Mouse (Mus musculus): Measurements from ENCODE around the gene Naa38.

The Naa38 gene

GRCm38 (mm10) chr11:69395235-69395633 is at the start of gene Naa38, which contains the start of gene Cyb5d1:
Naa38 (plus strand) TSS chr11:69395487.
Cyb5d1 (minus strand) TSS chr11:69395631.
- peak; percentile 87 to 92 for DNase-seq (ENCODE audit: low spot score in 2 of 2)

DNA sequence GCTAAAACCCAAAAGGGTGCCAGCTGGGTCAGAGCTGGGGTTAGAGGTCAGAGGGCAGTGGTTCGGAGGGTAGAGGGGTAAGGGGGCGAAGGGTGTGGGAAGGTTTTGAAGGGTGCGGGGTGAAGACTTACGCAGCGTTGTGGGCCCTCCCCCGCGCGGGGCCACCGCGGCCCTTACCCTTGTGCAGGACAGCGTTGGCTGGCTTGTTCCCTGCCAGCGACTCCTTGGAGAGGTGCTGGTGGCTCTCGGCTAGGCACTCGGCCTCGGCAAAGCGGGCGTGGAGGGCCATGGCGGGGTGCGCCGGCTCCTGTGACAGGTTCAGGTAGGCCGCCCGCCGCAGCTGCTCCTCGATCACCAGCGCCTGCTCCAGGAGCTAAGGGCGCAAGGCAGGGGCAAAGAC is 48.8 kb upstream of the Naa38 start:
- no peak for DNase-seq (ENCODE audit: low spot score in 2 of 2)

- no peak for DNase-seq (ENCODE audit: low spot score in 2 of 2)
Observed at GRCm38 (mm10) chr11:69356544-69356943, 38.7 kb upstream of the Naa38 start.

DNA sequence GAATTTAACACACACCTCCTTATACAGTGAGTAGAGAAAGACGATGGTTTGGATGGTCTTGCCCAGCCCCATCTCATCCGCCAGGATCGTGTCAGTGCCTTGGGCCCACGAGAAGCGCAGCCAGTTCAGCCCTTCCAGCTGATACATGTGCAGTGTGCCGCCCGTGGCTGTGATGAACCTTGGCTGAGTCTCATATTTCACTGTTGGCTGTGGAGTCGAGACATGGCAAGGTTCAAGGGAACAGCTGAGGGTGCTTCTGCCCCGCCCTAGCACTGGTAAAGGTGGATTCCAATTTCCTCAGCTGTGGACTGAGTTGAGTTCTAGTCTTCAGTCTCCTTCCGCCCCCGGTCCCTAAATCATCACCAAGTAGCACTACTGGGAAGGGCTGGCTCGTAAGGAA is 37.6 kb upstream of the Naa38 start:
- no peak for DNase-seq (ENCODE audit: low spot score in 2 of 2)

DNA sequence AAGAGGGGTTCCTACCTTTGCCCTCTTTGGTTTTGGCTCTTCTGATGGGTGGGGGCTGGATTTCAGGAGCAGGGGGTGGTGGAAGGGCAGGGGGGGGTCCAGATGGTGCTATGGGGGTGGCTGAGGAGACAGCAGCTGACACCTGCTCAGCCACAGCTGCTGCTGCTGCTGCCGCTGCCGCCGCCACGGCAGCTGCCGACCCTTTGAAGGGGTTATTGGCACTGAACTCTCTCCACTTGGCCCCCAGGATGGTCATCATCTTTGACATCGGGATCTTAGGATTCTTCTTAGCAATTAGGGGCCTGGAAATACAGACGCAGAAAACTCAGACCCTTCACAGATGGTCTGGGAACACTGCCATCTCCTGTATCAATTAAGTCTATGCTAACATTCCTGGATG is 33.3 kb upstream of the Naa38 start:
- no peak for DNase-seq (ENCODE audit: low spot score in 2 of 2)

- no peak for DNase-seq (ENCODE audit: low spot score in 2 of 2)
Observed at GRCm38 (mm10) chr11:69362479-69362878, 32.8 kb upstream of the Naa38 start.

DNA sequence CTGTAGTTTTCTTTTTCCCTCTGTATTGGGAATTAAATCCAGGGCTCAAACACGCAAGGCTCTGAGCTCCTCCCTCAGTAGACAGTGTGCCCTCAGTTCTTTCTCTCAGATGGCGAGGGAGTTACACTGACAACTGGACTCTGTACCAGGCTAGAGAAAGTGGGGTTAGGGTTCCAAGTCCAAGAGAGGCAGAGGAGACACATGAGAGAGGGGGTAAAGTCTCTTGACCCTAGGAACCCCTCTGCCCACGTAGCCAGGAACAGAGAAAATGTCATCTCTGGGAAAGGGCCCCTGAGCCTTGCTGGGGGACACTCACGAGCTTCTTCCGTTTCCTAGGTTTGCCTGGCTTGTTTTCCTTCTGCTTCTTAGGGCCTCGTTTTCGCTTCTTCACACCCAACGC is 30.9 kb upstream of the Naa38 start:
- no peak for DNase-seq (ENCODE audit: low spot score in 2 of 2)

DNA sequence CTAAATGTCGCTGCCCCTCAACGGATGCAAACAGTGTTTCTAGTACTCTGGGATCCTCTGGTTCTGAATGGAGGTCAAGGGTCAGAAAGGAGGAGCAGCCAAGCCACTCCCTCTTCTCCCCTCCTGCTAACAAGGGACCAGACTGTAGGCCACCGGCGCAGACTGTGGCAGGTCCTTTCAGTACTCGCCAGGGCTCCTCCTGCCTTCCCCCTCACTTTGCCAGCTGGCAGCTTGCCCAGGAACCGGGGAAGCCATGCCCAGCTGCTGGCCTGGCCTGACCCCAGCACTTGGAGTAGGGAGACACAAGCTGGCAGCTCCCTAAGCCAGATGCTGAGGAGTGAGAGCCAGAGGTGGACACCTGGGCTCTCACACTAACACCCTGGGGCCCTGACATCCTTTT is 30.4 kb upstream of the Naa38 start:
- DNase-seq (ENCODE audit: low spot score in 2 of 2) = peak; percentile 46 to 59

- no peak for DNase-seq (ENCODE audit: low spot score in 2 of 2)
Observed at GRCm38 (mm10) chr11:69365722-69366121, 29.6 kb upstream of the Naa38 start.

- DNase-seq (ENCODE audit: low spot score in 2 of 2) = peak; percentile 89
Observed at GRCm38 (mm10) chr11:69366157-69366854, 29.0 kb upstream of the Naa38 start.

DNA sequence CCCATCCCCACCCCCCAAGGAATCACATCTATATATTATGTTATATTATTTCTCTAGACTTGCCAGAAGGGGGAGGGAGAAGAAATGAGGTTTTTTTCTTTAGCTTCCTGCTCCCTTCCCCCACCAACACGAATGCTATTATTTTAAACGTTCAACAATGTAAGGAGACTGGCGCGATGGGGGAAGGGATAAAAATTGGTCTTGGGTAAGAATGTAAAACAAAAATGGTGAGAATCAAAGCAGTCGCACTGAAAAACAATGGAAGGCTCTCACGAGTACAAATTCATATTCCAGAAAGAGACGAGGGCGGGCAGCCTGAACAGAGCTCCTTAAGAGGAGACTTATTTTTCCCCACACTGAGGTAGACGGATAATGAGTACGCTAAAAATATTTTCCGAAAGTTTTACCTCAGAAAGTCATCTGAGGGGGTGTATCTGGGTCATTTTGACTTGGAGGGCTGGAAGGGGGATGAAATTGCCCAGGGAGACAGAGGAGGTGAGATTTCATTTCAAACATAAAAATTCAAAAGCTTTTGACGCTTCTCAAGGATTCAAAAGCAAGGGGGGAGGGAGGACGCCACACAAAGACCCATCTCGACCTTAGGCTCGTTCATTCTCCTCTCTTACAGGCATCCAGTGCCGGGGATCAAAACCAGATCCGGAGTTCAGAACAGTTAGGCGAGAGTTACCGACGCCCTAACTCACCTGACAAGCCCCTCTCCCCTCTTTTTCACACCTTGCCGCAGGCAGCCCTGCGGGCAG is 28.3 kb upstream of the Naa38 start:
- peak in 1 of 2 experiments; percentile 27 for DNase-seq (ENCODE audit: low spot score in 2 of 2)

DNA sequence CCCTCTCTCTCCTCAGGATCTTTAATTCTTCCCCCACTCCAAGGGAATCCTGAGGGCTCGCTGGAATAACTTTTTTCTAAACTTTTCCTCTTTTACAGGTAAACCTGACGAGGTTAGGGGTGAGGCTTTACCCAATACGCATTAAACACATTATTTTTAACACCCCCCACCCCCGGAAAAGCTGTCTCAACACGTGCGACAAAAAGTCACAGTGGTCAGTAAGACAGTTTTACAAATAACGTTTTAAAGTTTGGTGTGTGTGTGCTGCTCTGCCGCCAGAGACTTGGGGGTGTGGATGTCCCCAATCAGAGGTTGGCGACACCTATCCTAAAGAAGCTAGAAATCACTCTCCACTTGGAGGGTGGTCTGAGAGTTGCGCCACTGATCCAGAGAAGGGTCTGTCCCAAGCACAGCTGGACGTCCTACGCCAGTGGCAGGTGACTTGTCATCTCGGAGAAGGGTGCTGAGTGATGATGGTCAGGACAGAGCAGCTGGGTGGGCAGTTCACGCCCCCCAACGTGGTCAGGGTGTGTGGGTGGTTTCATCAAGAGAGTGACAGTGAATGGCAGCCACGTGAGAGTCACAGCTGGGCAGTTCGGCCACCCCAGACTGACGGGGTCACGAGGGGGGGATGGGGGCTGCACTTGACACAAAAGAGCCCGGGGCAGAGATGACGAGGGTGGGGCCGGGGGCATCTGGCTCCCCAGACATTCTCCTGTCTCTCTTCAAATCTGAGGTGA is 27.5 kb upstream of the Naa38 start:
- DNase-seq (ENCODE audit: low spot score in 2 of 2) = peak in 1 of 2 experiments; percentile 52

DNA sequence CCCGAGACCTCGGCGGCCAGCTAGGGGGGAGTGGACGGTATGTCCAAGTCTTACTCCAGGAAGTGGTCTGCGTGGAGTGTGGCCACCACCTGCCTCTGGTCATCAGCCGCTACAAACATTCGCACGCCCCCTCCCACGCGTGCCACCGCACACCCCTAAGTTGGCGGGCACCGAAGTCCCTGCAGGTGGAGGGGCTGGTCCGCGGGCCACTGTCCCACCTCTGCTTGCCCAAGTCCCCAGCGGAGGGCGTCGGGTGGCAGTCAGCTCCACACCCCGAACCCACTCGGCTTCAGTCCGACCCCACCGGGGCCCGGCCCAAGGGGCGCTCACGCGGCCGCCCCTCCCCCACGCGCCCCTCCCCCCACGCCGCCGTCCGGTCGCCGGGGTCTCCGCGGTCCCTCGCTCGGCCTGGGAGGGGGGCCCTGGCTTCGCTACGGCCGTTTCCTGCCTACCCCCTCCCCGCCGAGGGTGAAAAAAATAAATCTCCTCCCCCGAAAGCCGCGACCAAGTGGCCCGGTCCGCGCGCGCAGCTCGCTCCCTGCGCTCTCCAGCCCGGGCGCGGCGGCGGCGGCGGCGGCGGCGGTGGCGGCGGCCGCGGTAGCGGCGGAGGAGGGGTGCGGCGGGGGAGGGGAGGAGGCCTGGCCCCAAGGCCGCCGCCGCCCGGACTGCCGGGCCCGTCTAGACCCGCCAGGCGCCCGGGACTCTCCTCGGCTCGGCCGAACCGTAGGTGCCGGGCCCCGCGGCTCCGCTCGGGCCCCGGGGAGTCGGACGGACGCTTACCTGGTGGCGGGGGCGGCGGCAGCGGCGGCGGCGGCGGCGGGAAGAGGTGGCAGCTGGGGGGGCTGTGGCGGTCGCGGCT is 26.7 kb upstream of the Naa38 start:
- peak; percentile 36 to 40 for DNase-seq (ENCODE audit: low spot score in 2 of 2)

DNA sequence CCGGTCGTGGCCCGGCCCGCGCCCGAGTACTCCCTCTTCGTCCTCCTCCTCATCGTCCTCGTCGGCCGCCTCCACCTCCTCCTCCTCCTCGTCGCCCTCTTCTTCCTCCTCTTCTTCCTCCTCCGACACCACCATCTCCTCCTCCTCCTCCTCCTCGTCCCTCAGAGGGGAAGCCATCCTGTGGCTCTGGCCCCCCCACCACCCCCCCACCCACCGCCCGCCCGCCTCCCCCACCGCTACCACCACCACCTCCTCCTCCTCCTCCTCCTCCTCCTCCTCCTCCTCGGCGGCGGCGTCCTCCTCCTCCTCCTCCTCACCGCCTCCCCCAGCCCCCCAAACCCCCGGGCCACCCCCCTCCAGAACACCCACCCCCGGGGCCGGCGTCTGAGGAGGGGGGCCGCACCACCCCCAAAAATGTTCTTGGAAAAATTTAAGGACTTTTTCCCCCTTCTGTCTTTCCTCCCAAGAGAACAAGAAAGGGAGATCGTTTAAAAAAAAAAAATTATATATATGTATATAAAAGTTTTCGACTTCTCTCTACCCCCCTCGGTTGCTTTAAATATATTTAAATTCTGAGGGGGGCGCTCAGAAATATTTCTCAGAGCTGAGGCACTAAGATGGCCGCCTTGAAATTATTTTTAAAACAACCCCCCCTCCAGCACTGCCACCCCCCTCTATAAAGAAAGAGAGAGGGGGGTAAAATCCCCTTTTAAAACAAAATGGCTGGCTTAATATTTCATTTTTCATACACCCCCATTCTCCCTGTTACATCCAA is 25.9 kb upstream of the Naa38 start, which contains the start of gene Chd3:
TSS of gene Chd3 (minus strand) at position 192 of the 775 bp plus-strand sequence.
- no peak for DNase-seq (ENCODE audit: low spot score in 2 of 2)

DNA sequence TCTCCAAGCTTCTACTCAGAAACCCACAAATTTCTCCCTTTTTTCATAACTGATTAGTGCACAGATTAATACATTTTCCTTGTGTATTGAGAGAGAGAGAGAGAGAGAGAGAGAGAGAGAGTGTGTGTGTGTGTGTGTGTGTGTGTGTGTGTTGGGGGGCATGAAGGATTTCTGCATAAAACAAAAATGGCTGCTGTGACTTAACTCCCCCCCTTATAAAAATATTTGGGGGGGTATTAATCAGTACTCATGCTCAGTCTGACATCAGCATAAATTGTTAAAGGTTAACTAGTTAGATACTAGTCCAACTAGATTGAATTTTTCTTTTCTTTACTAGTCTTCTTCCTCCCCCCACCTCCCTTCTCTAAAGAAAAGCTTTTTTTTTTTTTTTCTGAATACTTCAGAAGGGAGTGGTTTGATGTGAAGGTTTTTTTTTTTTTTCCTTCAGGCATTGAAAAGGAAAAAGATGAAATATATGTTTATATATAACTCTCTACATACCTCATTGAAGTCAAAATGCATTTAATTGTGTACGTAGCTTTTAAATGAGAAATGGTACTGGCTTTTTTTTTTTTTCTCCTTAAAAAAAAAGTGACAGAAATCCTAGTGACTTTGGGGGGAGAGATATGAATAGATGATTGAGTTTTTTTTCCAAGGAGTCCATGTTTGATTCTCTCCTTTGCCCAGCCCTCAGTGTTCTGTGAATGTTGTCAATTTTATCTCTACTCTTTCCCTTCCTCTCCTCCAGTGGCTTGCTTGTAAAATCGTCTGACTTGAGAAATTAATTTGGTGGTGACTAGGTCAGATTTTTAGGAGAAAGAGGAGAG is 25.1 kb upstream of the Naa38 start:
- no peak for DNase-seq (ENCODE audit: low spot score in 2 of 2)

GRCm38 (mm10) chr11:69370817-69371215 is 24.5 kb upstream of the Naa38 start:
- no peak for DNase-seq (ENCODE audit: low spot score in 2 of 2)

DNA sequence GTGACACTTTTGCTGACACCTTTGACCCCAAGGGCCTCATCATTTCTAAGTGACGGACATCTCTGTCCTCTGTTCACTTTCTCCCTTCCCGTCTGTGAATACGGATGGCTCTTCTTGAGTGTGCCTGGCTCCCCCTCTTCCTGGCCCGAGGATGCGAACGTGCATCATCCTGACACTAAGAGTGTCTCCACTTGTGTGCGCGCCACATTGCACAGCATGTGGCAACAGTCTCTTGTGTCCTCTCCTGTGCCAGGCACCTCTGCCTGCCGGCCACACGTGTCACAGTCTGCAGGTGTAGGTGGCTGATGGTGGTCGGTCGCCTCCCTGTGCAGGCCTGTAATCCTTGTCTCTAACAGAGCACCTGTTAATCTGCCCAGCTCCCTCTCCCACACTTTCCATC is 23.7 kb upstream of the Naa38 start:
- DNase-seq (ENCODE audit: low spot score in 2 of 2) = no peak

DNA sequence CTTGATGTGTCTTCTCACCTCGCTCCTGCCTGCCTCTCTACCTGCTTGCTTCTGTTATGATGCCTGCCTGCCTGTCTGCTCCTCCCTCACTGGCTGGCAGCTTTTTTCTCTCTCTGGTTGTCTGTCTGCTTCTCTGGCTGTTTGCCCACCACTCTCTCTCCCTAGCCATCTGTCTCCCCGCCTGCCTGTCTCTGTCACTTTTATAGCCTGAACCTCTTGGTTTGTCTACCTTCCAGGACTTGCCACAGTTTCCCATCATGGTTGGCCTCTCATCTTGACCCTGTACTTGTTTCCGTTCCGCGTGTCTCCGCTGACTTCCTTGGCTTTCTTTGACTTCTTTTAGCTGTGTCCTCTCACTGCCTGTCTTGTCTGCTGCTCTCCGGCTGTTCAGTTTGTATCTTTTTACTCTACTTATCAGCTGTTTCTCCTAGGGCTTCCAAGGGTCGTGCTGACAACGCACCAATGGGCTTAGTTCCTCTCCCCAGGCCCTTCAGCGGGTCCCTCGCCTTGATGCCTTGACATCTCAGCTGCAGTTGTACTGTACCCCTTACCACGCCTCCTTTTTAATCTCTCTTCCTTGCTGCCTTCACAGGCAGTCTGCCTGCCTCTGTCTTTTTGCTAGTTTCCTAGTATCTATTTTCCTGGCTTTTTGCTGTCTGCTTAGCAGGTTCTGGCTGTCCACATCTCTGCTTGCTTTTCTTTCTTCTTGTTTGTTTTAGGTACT is 23.1 kb upstream of the Naa38 start:
- DNase-seq (ENCODE audit: low spot score in 2 of 2) = no peak

GRCm38 (mm10) chr11:69372780-69373170 is 22.5 kb upstream of the Naa38 start:
- DNase-seq (ENCODE audit: low spot score in 2 of 2) = no peak

Data from spleen, postnatal 36 days (tissue).